Mouse (Mus musculus) bone marrow macrophage, adult 2 months (primary cell): ENCODE results near the gene Eya2. TPM values are rescaled to one million over a fixed set of nuclear protein-coding genes. Genes with fewer than 3 reads are reported as not detected.

ENCODE experiments used
- H3K27ac ChIP-seq: 2 replicates; pipeline ENCODE4 v1.5.1; 2012; ENCODE audit warnings: low read depth, low read length; ENCODE audit not compliant: insufficient read depth
- H3K4me1 ChIP-seq: 2 replicates; pipeline ENCODE4 v1.6.1; 2012; ENCODE audit warnings: low read length; ENCODE audit not compliant: control insufficient read depth, insufficient read depth
- H3K4me3 ChIP-seq: 2 replicates; pipeline ENCODE4 v1.5.1; 2012; ENCODE audit warnings: mild to moderate bottlenecking, low read length, moderate library complexity; ENCODE audit not compliant: insufficient read depth
- CTCF ChIP-seq: IDR thresholded peaks from 2 replicates; pipeline ENCODE4 v1.5.1; 2012; ENCODE audit warnings: low read depth, mild to moderate bottlenecking, low read length, moderate library complexity
- POLR2A ChIP-seq: IDR thresholded peaks from 2 replicates; pipeline ENCODE4 v1.6.1; 2012; ENCODE audit warnings: mild to moderate bottlenecking, low read depth, low read length, borderline replicate concordance
- polyA plus RNA-seq: library from polyadenylated mRNA; stranded (reverse); fragments of >200 nt; gene quantifications from 2 replicates; pipeline ENCODE4 v1.2.4, GENCODE M21; 2012; ENCODE audit not compliant: missing spikeins, insufficient read depth, insufficient read length

Gene Eya2
- polyA plus RNA-seq, 1 experiment = 1.0 TPM

- TF ChIP-seq CTCF = no peak
- no peak overlapping the region for H3K27ac ChIP-seq
- H3K4me1 ChIP-seq = peaks cover 10% of the 10 kb centered on the region
- no peak overlapping the region for H3K4me3 ChIP-seq
Observed at GRCm38 (mm10) chr2:165752704-165753103, 157.9 kb downstream of the Eya2 start.

GRCm38 (mm10) chr2:165757799-165758198 lies 163.0 kb downstream of the Eya2 start:
- no peak for TF ChIP-seq POLR2A
- TF ChIP-seq CTCF = no peak

GRCm38 (mm10) chr2:165758534-165758933 lies 163.7 kb downstream of the Eya2 start:
- no peak overlapping the region for H3K27ac ChIP-seq
- H3K4me3 ChIP-seq = no peak overlapping the region
- H3K4me1 ChIP-seq = peaks cover 3% of the 10 kb centered on the region
- TF ChIP-seq POLR2A (no peak), CTCF (no peak)

More at GRCm38 (mm10) chr2:165757799-165758198, 163.0 kb downstream of the Eya2 start:
- no peak overlapping the region for H3K27ac ChIP-seq
- no peak overlapping the region for H3K4me3 ChIP-seq
- peaks cover 7% of the 10 kb centered on the region for H3K4me1 ChIP-seq

GRCm38 (mm10) chr2:165759421-165759985 lies 164.7 kb downstream of the Eya2 start:
- Histone ChIP-seq H3K4me3 (no peak overlapping the region), H3K4me1 (peaks cover 3% of the 10 kb centered on the region), H3K27ac (no peak overlapping the region)
- no peak for TF ChIP-seq POLR2A
- TF ChIP-seq CTCF = no peak

- no peak overlapping the region for H3K27ac ChIP-seq
- H3K4me1 ChIP-seq = peaks cover 3% of the 10 kb centered on the region
- TF ChIP-seq CTCF (no peak), POLR2A (no peak)
- H3K4me3 ChIP-seq = no peak overlapping the region
Observed at GRCm38 (mm10) chr2:165768805-165769358, 174.1 kb downstream of the Eya2 start.

GRCm38 (mm10) chr2:165769375-165769948 lies 174.6 kb downstream of the Eya2 start:
- Histone ChIP-seq H3K4me3 (no peak overlapping the region), H3K27ac (no peak overlapping the region), H3K4me1 (peaks cover 3% of the 10 kb centered on the region)
- TF ChIP-seq POLR2A = no peak
- no peak for TF ChIP-seq CTCF

GRCm38 (mm10) chr2:165778927-165779326 lies 184.1 kb downstream of the Eya2 start:
- H3K27ac ChIP-seq = no peak overlapping the region
- no peak overlapping the region for H3K4me3 ChIP-seq
- TF ChIP-seq POLR2A (no peak), CTCF (peak; percentile 72)

GRCm38 (mm10) chr2:165782324-165782723 lies 187.5 kb downstream of the Eya2 start:
- TF ChIP-seq POLR2A = no peak
- peak; percentile 87 for TF ChIP-seq CTCF
- H3K4me3 ChIP-seq = no peak overlapping the region
- H3K27ac ChIP-seq = no peak overlapping the region
- H3K4me1 ChIP-seq = no peaks in the 10 kb centered on the region

More at GRCm38 (mm10) chr2:165778927-165779326, 184.1 kb downstream of the Eya2 start:
- H3K4me1 ChIP-seq = no peaks in the 10 kb centered on the region

GRCm38 (mm10) chr2:165785312-165786036 lies 190.6 kb downstream of the Eya2 start:
- no peak overlapping the region for H3K27ac ChIP-seq
- TF ChIP-seq POLR2A = no peak
- TF ChIP-seq CTCF = no peak
- no peaks in the 10 kb centered on the region for H3K4me1 ChIP-seq
- no peak overlapping the region for H3K4me3 ChIP-seq

GRCm38 (mm10) chr2:165786467-165786866 lies 191.6 kb downstream of the Eya2 start:
- Histone ChIP-seq H3K4me1 (no peaks in the 10 kb centered on the region), H3K27ac (no peak overlapping the region), H3K4me3 (no peak overlapping the region)
- TF ChIP-seq CTCF = no peak
- TF ChIP-seq POLR2A = no peak
